Mouse (Mus musculus): ENCODE data around the gene Crabp2. TPM values are rescaled to one million over a fixed set of nuclear protein-coding genes. Genes with fewer than 3 reads are reported as not detected.
"Not testable (repeated sequence)": the region's sequence is repeated elsewhere in the genome, so short reads cannot be mapped to it uniquely, and the experiment has no call there.

The Crabp2 gene
- 42.5 and 44.4 TPM in 2 replicates for polyA plus RNA-seq (2015; fragmentation: Nextera tagmentation; extraction: Ambion mirVana)

GRCm38 (mm10) chr3:87948378-87949265 is at the start of gene Crabp2:
Gene Crabp2 (plus strand): TSS chr3:87948666.
- 4% methylated on average over 35 of the region's 35 CpGs for WGBS
- no peak for ATAC-seq
- H3K4me2 ChIP-seq (ENCODE audit: low read length): peak within 1 kb of the TSS; percentile 61
- H3K27ac ChIP-seq (ENCODE audit: low read length): no peak within 1 kb of the TSS
- peaks cover 31% of the 10 kb centered on the region for H3K4me1 ChIP-seq (ENCODE audit: control insufficient read depth, insufficient read depth, low read length)
- H3K36me3 ChIP-seq (ENCODE audit: control insufficient read depth, insufficient read depth, low read length): no peaks in the 10 kb centered on the region
- no peaks in the 10 kb centered on the region for H3K9me3 ChIP-seq (replicated peaks; ENCODE audit: control insufficient read depth, low read length, poor library complexity, severe bottlenecking)
- peak within 1 kb of the TSS; percentile 27 for H3K4me3 ChIP-seq (ENCODE audit: low read depth, low read length)
- H3K27me3 ChIP-seq (ENCODE audit: control insufficient read depth, insufficient read depth, low read depth, low read length): no peaks in the 10 kb centered on the region; the same call in 1 of the 2 replicates
- H3K9ac ChIP-seq (ENCODE audit: low read depth, low read length): peak within 1 kb of the TSS; percentile 47

- WGBS: 74% methylated on average over 3 of the region's 3 CpGs
- Histone ChIP-seq H3K27me3 (ENCODE audit: control insufficient read depth, insufficient read depth, low read depth, low read length) (no peaks in the 10 kb centered on the region), H3K9me3 (replicated peaks; ENCODE audit: control insufficient read depth, low read length, poor library complexity, severe bottlenecking) (no peaks in the 10 kb centered on the region), H3K4me2 (ENCODE audit: low read length) (no peak overlapping the region), H3K9ac (ENCODE audit: low read depth, low read length) (no peak overlapping the region), H3K4me1 (ENCODE audit: control insufficient read depth, insufficient read depth, low read length) (no peaks in the 10 kb centered on the region), H3K36me3 (ENCODE audit: control insufficient read depth, insufficient read depth, low read length) (no peaks in the 10 kb centered on the region), H3K27ac (ENCODE audit: low read length) (no peak overlapping the region), H3K4me3 (ENCODE audit: low read depth, low read length) (no peak overlapping the region)
- no peak for ATAC-seq
Observed at GRCm38 (mm10) chr3:87899266-87899665, 49.2 kb upstream of the Crabp2 start.

- Histone ChIP-seq H3K27ac (ENCODE audit: low read length) (no peak overlapping the region), H3K9ac (ENCODE audit: low read depth, low read length) (no peak overlapping the region), H3K4me3 (ENCODE audit: low read depth, low read length) (no peak overlapping the region), H3K4me1 (ENCODE audit: control insufficient read depth, insufficient read depth, low read length) (no peaks in the 10 kb centered on the region), H3K27me3 (ENCODE audit: control insufficient read depth, insufficient read depth, low read depth, low read length) (no peaks in the 10 kb centered on the region), H3K4me2 (ENCODE audit: low read length) (no peak overlapping the region), H3K9me3 (replicated peaks; ENCODE audit: control insufficient read depth, low read length, poor library complexity, severe bottlenecking) (no peaks in the 10 kb centered on the region), H3K36me3 (ENCODE audit: control insufficient read depth, insufficient read depth, low read length) (no peaks in the 10 kb centered on the region)
- 87% methylated on average over 3 of the region's 3 CpGs for WGBS
- ATAC-seq: no peak
Observed at GRCm38 (mm10) chr3:87899776-87900175, 48.7 kb upstream of the Crabp2 start.

GRCm38 (mm10) chr3:87901036-87901624 is 47.3 kb upstream of the Crabp2 start:
- Histone ChIP-seq H3K9ac (ENCODE audit: low read depth, low read length) (no peak overlapping the region), H3K27me3 (ENCODE audit: control insufficient read depth, insufficient read depth, low read depth, low read length) (no peaks in the 10 kb centered on the region), H3K4me1 (ENCODE audit: control insufficient read depth, insufficient read depth, low read length) (no peaks in the 10 kb centered on the region), H3K9me3 (replicated peaks; ENCODE audit: control insufficient read depth, low read length, poor library complexity, severe bottlenecking) (no peaks in the 10 kb centered on the region), H3K36me3 (ENCODE audit: control insufficient read depth, insufficient read depth, low read length) (no peaks in the 10 kb centered on the region), H3K27ac (ENCODE audit: low read length) (no peak overlapping the region), H3K4me3 (ENCODE audit: low read depth, low read length) (no peak overlapping the region), H3K4me2 (ENCODE audit: low read length) (no peak overlapping the region)
- ATAC-seq: no peak
- 59% methylated on average over 1 of the region's 1 CpGs for WGBS

- not testable (repeated sequence) for H3K4me1 ChIP-seq (ENCODE audit: control insufficient read depth, insufficient read depth, low read length); H3K9ac ChIP-seq (ENCODE audit: low read depth, low read length); H3K36me3 ChIP-seq (ENCODE audit: control insufficient read depth, insufficient read depth, low read length); H3K4me3 ChIP-seq (ENCODE audit: low read depth, low read length); H3K4me2 ChIP-seq (ENCODE audit: low read length); H3K27ac ChIP-seq (ENCODE audit: low read length); ATAC-seq; H3K9me3 ChIP-seq (replicated peaks; ENCODE audit: control insufficient read depth, low read length, poor library complexity, severe bottlenecking); H3K27me3 ChIP-seq (ENCODE audit: control insufficient read depth, insufficient read depth, low read depth, low read length)
- WGBS: 92% methylated on average over 5 of the region's 6 CpGs
Observed at GRCm38 (mm10) chr3:87901959-87902358, 46.5 kb upstream of the Crabp2 start.

- Histone ChIP-seq H3K4me3 (ENCODE audit: low read depth, low read length) (no peak overlapping the region), H3K27ac (ENCODE audit: low read length) (no peak overlapping the region), H3K9me3 (replicated peaks; ENCODE audit: control insufficient read depth, low read length, poor library complexity, severe bottlenecking) (no peaks in the 10 kb centered on the region), H3K27me3 (ENCODE audit: control insufficient read depth, insufficient read depth, low read depth, low read length) (no peaks in the 10 kb centered on the region), H3K4me1 (ENCODE audit: control insufficient read depth, insufficient read depth, low read length) (peaks cover 13% of the 10 kb centered on the region), H3K36me3 (ENCODE audit: control insufficient read depth, insufficient read depth, low read length) (no peaks in the 10 kb centered on the region), H3K4me2 (ENCODE audit: low read length) (no peak overlapping the region), H3K9ac (ENCODE audit: low read depth, low read length) (no peak overlapping the region)
- 56% methylated on average over 5 of the region's 5 CpGs for WGBS
- ATAC-seq: no peak
Observed at GRCm38 (mm10) chr3:87903821-87904220, 44.6 kb upstream of the Crabp2 start.

GRCm38 (mm10) chr3:87905880-87906485 is 42.5 kb upstream of the Crabp2 start, which contains the start of gene Hdgf:
Gene Hdgf (plus strand): TSS chr3:87906321.
- H3K27me3 ChIP-seq (ENCODE audit: control insufficient read depth, insufficient read depth, low read depth, low read length): no peaks in the 10 kb centered on the region
- peaks cover 28% of the 10 kb centered on the region for H3K4me1 ChIP-seq (ENCODE audit: control insufficient read depth, insufficient read depth, low read length)
- peak; percentile 96 for ATAC-seq
- H3K4me3 ChIP-seq (ENCODE audit: low read depth, low read length): peak within 1 kb of the TSS; percentile 97
- no peaks in the 10 kb centered on the region for H3K36me3 ChIP-seq (ENCODE audit: control insufficient read depth, insufficient read depth, low read length)
- WGBS: under 1% methylated on average over 55 of the region's 57 CpGs
- no peaks in the 10 kb centered on the region for H3K9me3 ChIP-seq (replicated peaks; ENCODE audit: control insufficient read depth, low read length, poor library complexity, severe bottlenecking)
- H3K27ac ChIP-seq (ENCODE audit: low read length): peak within 1 kb of the TSS; percentile 92
- peak within 1 kb of the TSS; percentile 80 for H3K4me2 ChIP-seq (ENCODE audit: low read length)
- H3K9ac ChIP-seq (ENCODE audit: low read depth, low read length): peak within 1 kb of the TSS; percentile 84

GRCm38 (mm10) chr3:87906601-87906980 is 41.9 kb upstream of the Crabp2 start:
- H3K27ac ChIP-seq (ENCODE audit: low read length): peak overlapping the region; percentile 92
- peak overlapping the region; percentile 97 for H3K4me3 ChIP-seq (ENCODE audit: low read depth, low read length)
- ATAC-seq: peak; percentile 59
- H3K36me3 ChIP-seq (ENCODE audit: control insufficient read depth, insufficient read depth, low read length): no peaks in the 10 kb centered on the region
- peak overlapping the region; percentile 80 for H3K4me2 ChIP-seq (ENCODE audit: low read length)
- H3K27me3 ChIP-seq (ENCODE audit: control insufficient read depth, insufficient read depth, low read depth, low read length): no peaks in the 10 kb centered on the region
- H3K9me3 ChIP-seq (replicated peaks; ENCODE audit: control insufficient read depth, low read length, poor library complexity, severe bottlenecking): no peaks in the 10 kb centered on the region
- peaks cover 28% of the 10 kb centered on the region for H3K4me1 ChIP-seq (ENCODE audit: control insufficient read depth, insufficient read depth, low read length)
- 0% methylated on average over 38 of the region's 47 CpGs for WGBS
- peak overlapping the region; percentile 84 for H3K9ac ChIP-seq (ENCODE audit: low read depth, low read length)

Measured in midbrain, embryonic 16.5 days (tissue).